Mouse (Mus musculus) small intestine, adult 2 months (tissue): ENCODE data around the gene Pan3.

Experiments
- CTCF ChIP-seq: fragments of 200-500 bp; IDR thresholded peaks from 2 replicates; pipeline ENCODE4 v1.5.1; 2012; ENCODE audit warnings: low read depth, mild to moderate bottlenecking, control low read depth, inconsistent platforms, low read length, moderate library complexity, mixed read lengths; ENCODE audit not compliant: insufficient replicate concordance, insufficient read length; ENCODE audit errors: extremely low read depth
- POLR2A ChIP-seq: fragments of 200-500 bp; IDR thresholded peaks from 2 replicates; pipeline ENCODE4 v1.6.1; 2012; ENCODE audit warnings: low read depth, mild to moderate bottlenecking, control low read depth, inconsistent platforms, low read length, moderate library complexity

GRCm38 (mm10) chr5:147406135-147406534 is 23.8 kb upstream of the Pan3 start:
- TF ChIP-seq CTCF (no peak), POLR2A (no peak)
